Mouse (Mus musculus): ENCODE data around the gene Mrnip. TPM values are rescaled to one million over a fixed set of nuclear protein-coding genes. Genes with fewer than 3 reads are reported as not detected.

Mrnip gene
- total RNA-seq, 2 experiments from 2014 or later, result 6.3 to 7.5 TPM

DNA sequence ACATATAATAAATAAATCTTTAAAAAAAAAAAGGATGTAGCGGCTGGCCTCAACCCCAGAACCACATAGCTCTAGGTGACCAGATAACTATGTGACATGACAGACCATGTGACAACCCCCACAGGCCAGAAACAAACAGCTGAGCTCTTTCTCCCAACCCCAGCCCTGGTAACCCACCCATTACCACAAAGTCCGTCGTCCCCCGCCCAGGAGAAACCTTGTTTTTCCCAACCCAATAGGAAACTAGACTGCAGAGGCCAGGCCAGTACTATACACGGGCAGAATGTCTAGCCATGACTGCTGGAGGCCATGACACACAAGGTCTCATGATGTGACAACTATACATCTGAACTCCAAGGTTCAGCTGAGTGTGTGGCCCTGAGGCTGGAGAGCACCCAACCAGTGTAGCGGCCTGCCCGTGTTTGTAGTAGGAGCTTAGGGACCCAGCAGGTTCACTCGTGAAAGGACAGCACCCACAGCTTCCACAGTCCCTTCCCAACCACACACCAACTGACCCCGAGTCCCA, 29.1 kb downstream of the Mrnip start:
- no peak for DNase-seq

DNA sequence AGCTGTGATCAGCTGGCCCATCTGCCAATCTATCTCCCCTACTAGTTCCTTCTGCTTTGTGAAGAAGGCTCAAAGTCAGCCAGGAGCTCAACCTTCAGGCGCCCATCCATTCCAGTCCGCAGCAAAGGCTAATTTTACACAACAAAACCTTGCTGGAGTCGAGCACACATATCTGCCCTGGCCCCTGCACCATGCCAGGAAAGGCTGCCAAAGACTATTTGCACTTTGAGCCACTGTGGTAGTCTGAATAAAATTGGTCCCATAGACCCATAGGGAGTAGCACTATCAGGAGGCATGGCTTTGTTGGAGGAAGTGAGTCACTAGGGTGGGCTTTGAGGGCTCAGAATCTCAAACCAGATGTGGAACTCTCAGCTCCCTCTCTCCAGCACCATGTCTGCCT, 31.2 kb downstream of the Mrnip start:
- DNase-seq, result no peak

DNA sequence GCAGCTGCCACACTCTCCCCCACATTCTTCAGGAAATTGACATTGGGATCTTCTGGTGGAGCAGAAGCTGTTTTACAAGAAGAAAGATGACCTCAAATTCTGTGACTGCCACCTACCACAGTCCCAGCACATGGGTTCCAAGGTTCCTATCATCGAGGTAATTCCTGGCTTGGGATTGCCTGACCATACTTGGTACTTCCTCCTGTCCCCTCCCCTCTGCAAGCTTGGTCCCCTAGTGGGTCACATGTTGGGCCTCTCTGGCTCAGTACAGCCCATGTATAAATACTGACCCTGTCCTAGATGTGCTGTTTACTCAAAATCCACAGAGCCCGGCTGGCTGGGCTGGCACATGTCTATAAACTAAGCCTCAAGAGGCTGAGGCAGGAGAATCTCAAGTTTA, 31.8 kb downstream of the Mrnip start:
- DNase-seq, result no peak

DNA sequence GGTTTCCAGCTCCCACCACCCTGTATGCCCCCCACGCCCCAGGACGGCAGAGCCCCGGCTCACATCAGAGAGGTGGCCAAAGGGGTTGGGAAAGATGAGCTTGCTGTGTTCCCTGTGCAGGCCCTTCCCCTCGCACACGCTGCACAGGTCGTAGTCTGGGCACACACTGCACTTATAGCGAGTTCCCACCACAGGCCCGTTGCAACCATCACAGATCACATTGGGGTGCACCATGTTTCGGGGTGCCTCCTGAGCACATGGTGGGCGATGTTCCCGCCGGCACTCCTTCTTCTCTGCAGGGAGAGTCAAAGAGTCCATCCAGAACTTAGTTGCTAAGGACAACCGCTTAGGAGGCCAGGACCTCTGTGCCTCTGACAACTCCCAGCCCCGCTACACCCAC, 33.1 kb downstream of the Mrnip start:
- DNase-seq, result no peak

DNA sequence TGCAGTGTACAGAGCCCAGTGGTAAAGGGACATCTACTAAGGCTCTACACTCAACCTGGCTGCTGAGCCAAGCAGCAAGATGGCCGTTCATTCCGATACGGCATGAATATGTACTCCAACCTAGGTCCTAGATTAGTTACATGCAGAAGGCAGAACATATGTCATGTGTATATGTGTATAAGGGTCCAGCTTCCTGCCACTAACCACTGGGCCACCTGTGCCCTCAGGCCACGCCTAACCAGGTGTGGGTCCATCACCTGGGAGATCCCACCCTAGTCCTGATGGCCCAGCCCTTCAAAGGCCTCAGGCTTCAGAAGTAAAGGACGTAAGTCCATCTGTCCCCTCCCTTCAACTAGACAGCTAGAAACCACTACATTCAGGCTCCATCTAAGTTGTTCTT, 33.8 kb downstream of the Mrnip start:
- DNase-seq, result no peak

DNA sequence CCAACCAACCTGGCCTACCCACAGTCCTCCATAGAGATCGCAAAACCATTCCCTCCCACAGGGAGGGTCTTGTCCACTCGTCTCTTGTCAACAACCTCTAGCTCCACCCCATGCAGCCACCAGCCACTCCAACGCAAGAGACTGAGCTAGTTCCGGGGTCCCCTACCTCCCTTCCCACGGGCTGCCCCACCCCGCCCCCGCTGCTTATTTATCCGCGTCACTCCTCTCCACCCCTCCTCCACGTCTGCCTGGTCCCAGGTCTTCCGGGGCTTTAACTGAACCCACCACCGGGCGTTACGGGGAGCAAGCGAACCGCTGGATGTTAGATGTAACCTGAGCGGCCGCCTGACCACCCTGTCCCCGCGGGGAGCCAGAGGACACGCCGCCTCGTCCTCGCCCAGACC, 35.9 kb downstream of the Mrnip start:
- peak; percentile 89 for DNase-seq

DNA sequence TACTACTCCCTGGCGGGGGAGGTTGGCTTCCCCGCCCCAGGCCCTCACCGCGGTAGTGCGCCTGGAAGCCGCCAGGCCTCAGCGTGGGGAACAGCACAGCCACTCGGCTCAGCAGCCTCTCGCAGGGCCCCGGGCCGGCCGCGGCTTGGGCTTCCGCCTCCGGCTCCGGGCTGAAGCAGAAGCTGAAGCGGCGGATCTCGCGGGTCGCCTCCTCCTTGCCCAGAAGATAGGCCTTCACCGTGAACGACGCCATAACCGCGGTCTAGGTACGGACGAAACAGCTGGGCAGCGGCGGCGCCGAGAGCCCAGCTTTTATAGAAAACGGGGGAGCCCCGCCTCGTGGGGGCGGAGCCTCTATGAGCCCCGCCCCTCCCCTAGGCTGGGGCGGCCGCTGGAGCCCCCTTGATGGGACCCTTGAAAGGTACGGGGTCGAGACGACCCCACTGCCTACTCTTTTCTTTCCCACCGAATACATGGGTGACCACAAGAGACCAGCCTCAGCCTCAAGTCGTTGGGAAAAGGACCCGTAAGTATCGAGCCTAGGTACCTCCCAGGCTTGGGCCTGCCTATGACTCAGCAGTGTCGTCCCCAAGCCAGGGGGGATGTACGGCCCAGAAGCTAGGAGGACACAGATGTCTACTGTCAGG, 36.4 kb downstream of the Mrnip start, which contains the start of the genes Sqstm1 and Mgat4b:
Sqstm1 (minus strand) TSS at position 323 of the 647 bp plus-strand sequence.
Mgat4b (plus strand) TSS at position 386 of the 647 bp plus-strand sequence.
- peak; percentile 87 for DNase-seq

DNA sequence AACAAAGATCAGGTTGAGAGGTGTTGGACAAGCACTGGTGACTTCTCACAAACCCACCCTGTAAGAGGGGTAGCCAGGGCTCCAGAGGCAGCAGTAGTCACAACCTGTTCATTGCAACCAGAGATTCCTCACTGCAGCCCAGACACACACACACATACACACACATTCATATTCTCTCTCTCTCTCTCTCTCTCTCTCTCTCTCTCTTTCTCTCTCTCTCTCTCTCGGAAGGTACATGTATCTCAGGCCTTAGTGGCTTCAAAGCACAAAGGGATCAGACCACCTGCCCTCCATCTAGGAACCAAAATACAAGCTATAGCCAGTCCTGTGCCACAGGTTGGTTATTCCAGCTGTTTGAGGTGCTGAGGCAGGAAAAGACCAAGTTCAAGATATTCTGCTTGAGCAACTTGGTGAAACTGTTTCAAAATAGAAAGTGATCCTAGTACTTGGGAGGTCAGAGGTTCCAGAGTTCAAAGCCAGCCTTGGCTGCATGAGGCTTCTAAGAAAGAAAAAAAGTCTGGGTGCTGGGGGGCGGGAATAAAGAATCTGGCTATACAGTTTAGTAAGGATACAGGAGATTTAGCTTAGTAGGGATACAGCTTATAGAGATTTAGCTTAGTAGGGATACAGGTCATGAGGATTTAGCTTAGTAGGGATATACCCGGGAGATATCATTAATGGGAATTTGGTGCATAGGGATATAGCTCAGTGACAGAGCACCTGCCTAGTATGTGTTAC, 37.2 kb downstream of the Mrnip start:
- no peak for DNase-seq

DNA sequence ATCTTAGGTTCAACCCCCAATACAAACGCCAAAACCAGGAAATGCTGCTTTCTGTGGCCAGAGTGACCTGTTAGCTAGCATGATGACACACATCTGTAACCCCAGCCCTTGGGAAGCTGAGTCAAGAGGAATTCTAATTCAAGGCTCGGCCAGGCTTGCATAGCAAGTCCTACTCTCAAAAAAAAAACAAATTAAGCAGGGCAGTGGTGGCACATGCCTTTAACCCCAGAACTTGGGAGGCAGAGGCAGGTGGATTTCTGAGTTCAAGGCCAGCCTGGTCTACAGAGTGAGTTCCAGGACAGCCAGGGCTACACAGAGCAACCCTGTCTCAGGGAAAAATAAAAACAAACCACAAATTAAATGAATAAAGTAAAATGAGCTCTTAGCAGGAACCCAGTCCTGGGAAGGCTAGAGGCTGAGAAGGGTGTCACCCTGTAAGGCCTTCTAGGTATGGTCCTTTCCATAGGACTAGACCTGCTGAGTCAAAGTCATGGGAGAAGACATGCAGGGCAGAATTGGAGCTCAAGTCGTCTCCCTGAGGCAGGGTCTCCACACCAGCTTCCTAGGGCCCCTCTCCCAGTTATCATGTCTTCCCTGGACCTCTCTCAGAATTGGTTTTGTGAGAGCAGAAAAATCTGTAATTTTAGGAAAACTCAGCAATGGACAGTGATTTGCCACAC, 38.0 kb downstream of the Mrnip start:
- no peak for DNase-seq

DNA sequence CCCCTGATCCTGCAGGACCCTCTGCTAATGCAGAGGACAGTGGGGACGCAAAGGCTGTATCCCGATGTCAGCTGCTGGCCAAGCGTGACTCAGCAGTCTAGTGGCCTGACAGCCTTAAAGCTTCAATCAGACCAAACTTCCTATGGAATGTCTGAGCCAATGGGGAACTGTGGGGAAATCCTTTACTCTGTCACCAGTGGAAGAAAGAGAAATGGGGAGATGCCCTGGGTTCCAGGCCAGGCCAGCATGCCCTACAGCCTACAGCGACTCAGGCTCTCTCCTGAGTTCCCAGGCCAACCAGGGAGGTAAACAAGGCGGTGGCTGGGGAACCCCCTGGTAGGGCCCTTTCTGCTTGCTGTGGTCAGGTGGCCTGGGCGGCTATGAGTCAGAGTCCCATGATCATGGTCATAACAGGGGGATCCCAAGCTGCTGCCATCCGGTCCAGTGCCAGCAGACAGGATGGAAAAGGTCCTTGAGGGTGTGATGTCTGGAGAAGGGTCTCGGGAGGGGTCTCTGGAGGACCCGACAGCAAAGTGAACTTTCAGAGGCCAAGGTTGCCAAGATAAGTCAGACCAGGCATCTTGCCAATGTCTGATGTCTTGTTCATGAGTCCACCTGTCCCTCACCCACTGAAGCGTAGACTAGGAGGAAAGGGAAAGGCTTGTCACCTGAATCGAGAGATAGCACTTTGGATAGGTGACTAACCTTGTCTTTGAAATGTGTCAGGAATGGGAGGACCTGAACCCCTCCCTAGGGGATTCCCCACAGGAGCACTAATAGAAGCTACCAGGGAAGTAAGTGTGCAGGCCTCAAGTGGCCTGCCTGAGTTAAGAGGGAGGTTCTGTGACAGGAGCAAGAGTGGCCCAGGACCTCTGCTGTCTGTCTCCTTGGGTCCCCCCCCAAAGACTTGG, 38.9 kb downstream of the Mrnip start:
- DNase-seq, result peak; percentile 56

DNA sequence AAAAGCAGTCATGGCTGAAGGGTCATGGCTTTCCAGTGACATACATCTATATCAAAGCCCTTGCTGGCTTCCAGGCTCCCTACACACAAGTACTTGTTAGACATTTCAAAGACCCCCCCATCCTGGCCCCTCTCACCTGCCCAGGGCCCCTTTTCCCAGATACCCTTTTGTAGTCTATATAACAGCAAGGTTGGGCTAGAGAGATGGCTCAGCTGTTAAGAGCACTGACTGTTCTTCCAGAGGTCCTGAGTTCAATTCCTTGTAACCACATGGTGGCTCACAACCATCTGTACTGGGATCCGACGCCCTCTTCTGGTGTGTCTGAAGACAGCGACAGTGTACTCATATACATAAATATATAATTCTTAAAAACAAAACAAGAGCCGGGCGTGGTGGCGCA, 40.4 kb downstream of the Mrnip start:
- DNase-seq, result no peak

DNA sequence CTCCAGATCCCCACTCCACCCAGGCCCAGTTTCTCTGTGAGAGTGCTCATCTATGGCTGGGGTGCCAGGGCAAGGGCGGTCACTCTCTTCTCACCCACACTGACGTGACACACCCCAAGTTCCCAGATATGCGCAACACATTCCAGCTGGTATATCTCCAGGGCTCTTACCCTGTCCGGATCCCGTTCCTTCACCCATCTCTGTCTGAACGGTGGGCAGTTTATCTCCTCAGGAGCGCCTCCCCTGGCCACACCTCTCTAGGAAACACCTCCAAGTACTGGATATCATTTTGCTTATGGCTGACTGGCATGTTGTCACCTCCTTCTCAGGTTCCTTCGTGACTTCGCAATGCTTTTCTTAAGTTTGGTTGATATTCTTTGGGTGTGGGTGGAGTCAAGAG, 41.4 kb downstream of the Mrnip start:
- DNase-seq, result no peak

DNA sequence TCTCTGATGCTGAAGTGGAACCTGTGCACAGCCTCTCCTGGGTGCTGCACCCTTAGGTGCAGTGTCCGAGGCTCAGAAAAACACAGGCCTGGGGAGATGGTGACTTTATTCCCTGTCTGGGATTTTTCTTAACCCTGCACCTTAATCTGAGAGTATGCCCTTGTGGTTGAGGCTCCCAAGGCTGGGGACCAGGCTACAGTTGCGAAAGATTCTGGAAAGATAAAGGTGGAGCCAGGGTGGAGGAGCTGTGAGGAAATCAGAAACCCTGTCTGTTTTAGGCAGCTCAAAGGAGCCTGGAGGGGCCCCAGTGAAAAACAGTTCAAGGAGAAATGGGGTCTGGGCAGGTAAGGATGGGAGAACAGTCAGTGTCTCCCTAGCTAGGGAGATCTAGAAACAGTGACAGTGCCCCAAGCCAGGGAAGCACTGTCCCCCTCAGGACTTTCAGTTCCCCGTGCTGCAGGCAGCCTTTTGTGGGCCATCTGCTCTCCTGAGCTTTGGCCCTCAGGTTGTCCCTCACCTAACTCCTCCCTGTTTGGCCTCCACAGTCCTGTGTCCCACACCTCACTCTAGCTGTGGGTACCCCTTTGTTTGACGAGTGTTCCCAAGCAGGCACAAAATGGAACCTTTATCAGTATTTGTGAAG, 42.6 kb downstream of the Mrnip start:
- DNase-seq, result no peak

DNA sequence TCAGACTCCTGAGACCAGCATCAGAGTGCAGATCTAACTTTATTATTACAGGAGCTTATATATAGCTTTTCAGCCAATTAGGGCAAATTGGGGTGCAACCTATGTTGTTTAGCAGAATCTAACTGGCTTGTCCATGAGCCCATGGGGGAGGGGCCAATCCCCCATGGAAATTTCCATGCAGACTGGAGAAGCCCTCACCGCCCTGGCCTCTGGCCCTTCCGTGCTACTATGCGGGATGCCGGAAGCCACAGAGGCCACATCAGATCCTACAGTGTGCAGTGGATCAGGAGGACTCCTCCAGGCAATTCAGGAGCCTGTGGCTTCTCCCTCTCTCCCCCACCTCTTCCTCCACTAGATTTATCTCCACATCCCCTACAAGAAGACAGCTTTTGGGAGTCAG, 43.6 kb downstream of the Mrnip start:
- no peak for DNase-seq

DNA sequence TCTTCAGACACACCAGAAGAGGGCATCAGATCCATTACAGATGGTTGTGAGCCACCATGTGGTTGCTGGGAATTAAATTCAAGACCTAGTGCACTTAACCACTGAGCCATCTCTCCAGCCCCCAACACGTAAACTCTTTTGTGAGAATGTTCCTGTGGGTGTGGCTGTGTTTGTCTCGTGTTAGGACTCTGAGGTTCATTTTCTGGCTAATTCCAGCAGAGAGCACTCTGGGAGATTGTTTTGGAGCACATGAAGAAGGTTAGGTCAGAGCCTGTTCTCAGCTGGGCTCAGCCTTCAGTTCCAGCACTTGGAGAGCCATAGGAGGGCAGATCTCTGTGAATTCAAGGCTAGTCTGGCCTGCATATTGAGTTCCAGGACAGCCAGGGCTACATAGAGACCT, 45.6 kb downstream of the Mrnip start:
- DNase-seq, result no peak

DNA sequence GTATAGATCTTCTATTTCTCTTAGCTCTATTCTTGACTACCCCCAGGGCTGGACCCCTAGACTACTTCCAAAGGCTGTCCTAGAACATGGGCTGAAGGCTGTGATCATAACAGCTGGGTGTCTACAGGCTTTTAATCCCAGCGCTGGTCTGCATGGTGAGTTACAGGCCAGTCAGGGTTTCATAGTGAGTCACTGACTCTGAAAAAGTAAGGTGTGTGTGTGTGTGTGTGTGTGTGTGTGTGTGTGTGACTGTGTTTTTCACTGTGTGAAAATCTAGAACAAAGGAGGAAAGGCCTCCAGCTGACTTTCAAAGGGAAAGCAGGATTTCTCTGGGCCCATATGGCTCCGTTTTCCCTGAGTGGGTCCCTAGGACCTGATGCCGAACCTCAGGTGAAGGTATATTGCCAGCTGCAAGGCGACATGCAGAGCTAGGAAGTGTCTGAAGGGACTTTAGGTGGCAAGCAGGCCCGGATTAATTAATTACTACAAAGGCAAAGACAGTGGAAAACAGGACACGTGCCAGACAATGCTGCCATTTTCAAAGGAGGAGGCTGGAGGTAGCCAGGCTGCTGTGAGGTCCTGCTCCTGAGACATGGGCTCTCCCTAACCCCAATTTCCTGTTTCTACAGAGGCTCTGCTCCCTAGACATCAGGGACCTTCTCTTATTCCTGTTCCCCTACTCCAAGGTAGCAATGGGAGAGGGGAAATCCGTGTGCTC, 48.5 kb downstream of the Mrnip start:
- DNase-seq, result no peak

DNA sequence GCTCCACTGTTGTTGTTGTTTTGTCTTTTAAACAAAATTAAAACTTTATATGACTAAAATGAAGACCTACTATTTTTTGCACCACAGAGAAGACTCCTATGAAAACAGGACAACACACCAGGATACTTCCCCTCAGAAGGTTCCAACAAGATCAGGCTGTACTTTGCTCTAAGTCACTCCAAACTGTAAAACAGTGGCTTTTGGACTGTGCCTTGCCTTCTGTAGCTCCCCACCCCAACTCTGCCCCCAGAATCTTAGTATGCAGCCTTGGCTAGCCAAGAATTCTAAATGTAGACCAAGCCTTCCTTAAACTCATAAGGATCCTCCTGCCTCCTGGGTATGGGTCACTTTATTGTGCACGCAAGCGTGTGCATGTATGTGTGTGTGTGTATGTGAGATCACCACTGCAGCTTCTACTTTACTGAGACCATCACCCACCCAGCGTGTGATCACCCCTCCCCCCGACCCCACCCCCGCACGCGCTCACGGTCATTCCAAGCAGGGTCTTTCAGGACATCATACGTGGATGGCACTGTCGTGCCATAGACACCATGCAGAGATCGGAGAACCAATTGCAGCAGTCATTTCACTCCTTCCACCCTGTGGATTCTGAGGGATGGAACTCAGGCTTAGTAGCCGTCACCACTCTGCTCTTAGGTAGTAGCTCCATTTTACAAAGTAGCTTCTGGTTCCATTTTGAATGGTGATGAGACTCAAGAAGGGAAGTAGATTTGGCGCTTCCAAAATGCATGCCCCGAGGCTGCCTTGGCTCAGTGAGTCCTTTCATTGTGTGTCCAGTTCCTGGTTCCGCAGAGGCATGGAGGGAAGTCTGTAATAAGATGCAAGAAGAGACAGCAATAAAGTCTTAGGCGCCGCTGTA, 49.8 kb downstream of the Mrnip start:
- peak; percentile 1 for DNase-seq

DNA sequence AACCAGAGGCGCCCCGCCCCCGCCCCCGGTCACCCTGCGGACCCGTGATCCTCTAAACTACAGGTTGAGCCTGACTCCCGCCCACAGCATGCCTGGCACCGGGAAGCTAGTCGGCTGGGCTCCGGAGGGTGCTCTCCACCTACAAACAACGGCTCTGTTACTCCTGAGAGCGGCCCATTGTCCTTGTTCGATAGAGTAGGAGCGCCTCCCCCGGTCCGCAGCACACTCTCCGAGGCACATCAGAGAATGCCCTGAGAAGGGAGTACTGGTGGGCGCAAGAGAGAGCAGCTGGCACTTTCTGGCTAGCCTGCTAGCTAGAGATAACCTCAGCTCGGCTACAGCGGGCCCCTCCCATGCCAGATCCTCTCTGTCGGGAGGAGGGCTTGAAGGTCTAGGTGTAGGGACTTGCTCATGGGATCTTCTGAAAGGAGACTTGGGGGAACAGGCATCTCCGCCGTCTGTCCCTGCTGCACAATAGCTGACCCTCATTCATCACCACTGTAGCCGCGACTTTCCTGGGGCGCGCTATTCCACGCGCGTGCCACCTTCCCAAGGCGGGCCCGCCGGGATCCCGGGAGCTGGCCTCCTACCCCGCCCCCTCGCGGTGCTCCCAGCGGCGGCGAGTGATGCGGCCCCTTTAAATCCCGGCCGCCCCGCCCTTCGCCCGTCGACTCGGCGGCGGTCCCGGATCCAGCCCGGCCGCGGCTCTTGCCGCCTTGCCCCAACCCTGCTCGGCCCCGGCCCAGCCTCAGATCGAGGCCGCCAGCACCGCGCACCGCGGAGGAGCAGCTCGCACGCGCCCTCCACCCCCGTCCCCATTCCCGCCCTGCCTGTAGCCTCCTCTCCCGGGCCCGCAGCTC, 50.7 kb downstream of the Mrnip start:
- peak; percentile 87 for DNase-seq

Measured in gastrocnemius, postnatal 10 days (tissue).